In the genomic region with DNA sequence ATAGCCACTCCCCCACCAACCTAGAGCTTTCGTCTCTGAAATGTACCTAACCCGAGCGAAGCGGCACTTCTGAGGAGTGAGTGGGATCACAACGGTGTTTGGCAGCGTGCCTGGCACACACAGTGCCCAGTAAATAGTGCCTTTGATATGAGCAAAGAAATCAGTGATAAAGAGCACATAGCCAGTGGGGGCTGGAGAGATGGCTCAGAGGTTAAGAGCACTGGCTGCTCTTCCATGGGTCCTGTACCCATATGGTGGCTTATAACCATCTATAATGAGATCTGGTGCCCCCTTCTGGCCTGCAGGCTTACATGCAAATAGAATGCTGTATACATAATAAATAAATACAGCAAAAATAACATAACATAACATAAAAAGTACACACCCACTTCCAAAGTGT, we compare ENCODE assay signal across 9 mouse cellular contexts. TPM values are rescaled to one million over a fixed set of nuclear protein-coding genes. Genes with fewer than 3 reads are reported as not detected.
A peak's percentile ranks its signal among the peaks of the same experiment; 100 is the strongest.
DNase-seq lines count a peak whose midpoint lies in the region; ATAC-seq lines count a peak whose summit lies in the region.
"Had no signal": no experiment of that assay in that cellular context is flagged by ENCODE, and none has a peak within 500 bp of the region (broad histone marks: within the 10 kb centered on the region; RNA-seq: fewer than 3 reads in every experiment).

No protein-coding gene starts in this region.

- H3K9ac ChIP-seq in forebrain, embryonic 13.5 days, result no peak overlapping the region
- H3K9ac ChIP-seq in midbrain, embryonic 16.5 days (ENCODE audit: low read depth, low read length), result no peak overlapping the region
- H3K9ac ChIP-seq: midbrain, embryonic 12.5 days had no signal

- no peaks in the 10 kb centered on the region for H3K36me3 ChIP-seq in forebrain, embryonic 10.5 days (replicated peaks)
- no peaks in the 10 kb centered on the region for H3K36me3 ChIP-seq in forebrain, embryonic 13.5 days (ENCODE audit: poor library complexity, severe bottlenecking)
- no peaks in the 10 kb centered on the region for H3K36me3 ChIP-seq in midbrain, embryonic 10.5 days
- H3K36me3 ChIP-seq in midbrain, embryonic 16.5 days (ENCODE audit: control insufficient read depth, insufficient read depth, low read length), result no peaks in the 10 kb centered on the region
- H3K36me3 ChIP-seq: midbrain, embryonic 12.5 days had no signal

- ATAC-seq in forebrain, embryonic 13.5 days, result no peak
- no peak for ATAC-seq in midbrain, embryonic 16.5 days

- no peaks in the 10 kb centered on the region for H3K9me3 ChIP-seq in forebrain, embryonic 10.5 days
- H3K9me3 ChIP-seq in forebrain, embryonic 13.5 days (replicated peaks), result no peaks in the 10 kb centered on the region
- no peaks in the 10 kb centered on the region for H3K9me3 ChIP-seq in midbrain, embryonic 10.5 days (replicated peaks)
- H3K9me3 ChIP-seq in midbrain, embryonic 16.5 days (replicated peaks; ENCODE audit: control insufficient read depth, low read length, poor library complexity, severe bottlenecking), result no peaks in the 10 kb centered on the region
- H3K9me3 ChIP-seq: midbrain, embryonic 12.5 days had no signal

- peak; percentile 51 for DNase-seq in forebrain, embryonic 10.5 days (ENCODE audit: extremely low spot score, low spot score)
- DNase-seq in midbrain, embryonic 10.5 days (ENCODE audit: low spot score), result peak; percentile 62
- DNase-seq in cerebellum, postnatal 14 days, result peak; percentile 24 to 47
- peak; percentile 29 to 67 for DNase-seq in kidney, postnatal 36 days
- DNase-seq in retina, embryonic 14.5 days (ENCODE audit: low spot score), result peak; percentile 54
- DNase-seq in frontal cortex, postnatal 36 days (ENCODE audit: low spot score in 2 of 2), result no peak

- H3K27me3 ChIP-seq in forebrain, embryonic 10.5 days (ENCODE audit: poor library complexity, severe bottlenecking), result peaks cover 27% of the 10 kb centered on the region
- H3K27me3 ChIP-seq in forebrain, embryonic 13.5 days, result peaks cover 4% of the 10 kb centered on the region; the same call in 1 of the 2 replicates
- peaks cover 25% of the 10 kb centered on the region for H3K27me3 ChIP-seq in midbrain, embryonic 10.5 days (ENCODE audit: low read depth, poor library complexity, severe bottlenecking)
- H3K27me3 ChIP-seq in midbrain, embryonic 16.5 days (ENCODE audit: control insufficient read depth, insufficient read depth, low read depth, low read length), result no peaks in the 10 kb centered on the region

- peaks cover 56% of the 10 kb centered on the region for H3K4me1 ChIP-seq in forebrain, embryonic 10.5 days
- peaks cover 34% of the 10 kb centered on the region for H3K4me1 ChIP-seq in forebrain, embryonic 13.5 days
- peaks cover 37% of the 10 kb centered on the region for H3K4me1 ChIP-seq in midbrain, embryonic 10.5 days
- peaks cover 23% of the 10 kb centered on the region for H3K4me1 ChIP-seq in midbrain, embryonic 16.5 days (ENCODE audit: control insufficient read depth, insufficient read depth, low read length)

- no peak overlapping the region for H3K27ac ChIP-seq in forebrain, embryonic 10.5 days
- H3K27ac ChIP-seq in forebrain, embryonic 13.5 days, result no peak overlapping the region
- H3K27ac ChIP-seq in midbrain, embryonic 10.5 days (replicated peaks), result no peak overlapping the region
- no peak overlapping the region for H3K27ac ChIP-seq in midbrain, embryonic 16.5 days (ENCODE audit: low read length)
- H3K27ac ChIP-seq: midbrain, embryonic 12.5 days had no signal

- no peak overlapping the region for H3K4me2 ChIP-seq in forebrain, embryonic 13.5 days
- no peak overlapping the region for H3K4me2 ChIP-seq in midbrain, embryonic 16.5 days (ENCODE audit: low read length)

- WGBS in forebrain, embryonic 10.5 days, result 64% methylated on average over 6 of the region's 6 CpGs
- WGBS in forebrain, embryonic 13.5 days, result 65% methylated on average over 6 of the region's 6 CpGs
- 63% methylated on average over 6 of the region's 6 CpGs for WGBS in midbrain, embryonic 10.5 days
- WGBS in midbrain, embryonic 16.5 days, result 58% methylated on average over 6 of the region's 6 CpGs

- H3K4me3 ChIP-seq in forebrain, embryonic 10.5 days, result no peak overlapping the region
- H3K4me3 ChIP-seq in forebrain, embryonic 13.5 days, result no peak overlapping the region
- H3K4me3 ChIP-seq in midbrain, embryonic 10.5 days, result no peak overlapping the region
- H3K4me3 ChIP-seq in midbrain, embryonic 16.5 days (ENCODE audit: low read depth, low read length), result no peak overlapping the region
- H3K4me3 ChIP-seq: midbrain, embryonic 12.5 days had no signal

RNA-seq across cellular contexts. Expression of gene Arl4c, which starts 3.0 kb away (rescaled TPM):
- 21.8 and 22.3 TPM in 2 replicates for polyA plus RNA-seq in forebrain, embryonic 10.5 days (2016; fragmentation: Nextera tagmentation; extraction: Ambion mirVana)
- polyA plus RNA-seq in forebrain, embryonic 13.5 days (2015; fragmentation: Nextera tagmentation; extraction: Ambion mirVana), result 25.3 and 28.7 TPM in 2 replicates
- 18.6 and 22.4 TPM in 2 replicates for polyA plus RNA-seq in midbrain, embryonic 10.5 days (2016; fragmentation: Nextera tagmentation; extraction: Ambion mirVana)
- 54.6 and 55.0 TPM in 2 replicates for polyA plus RNA-seq in midbrain, embryonic 16.5 days (2015; fragmentation: Nextera tagmentation; extraction: Ambion mirVana)

Comparison
In these comparisons a context has a peak if more than half of its experiments do, and no peak if none do; other contexts are left out.
1. DNase-seq: peak in forebrain, embryonic 10.5 days (single experiment), midbrain, embryonic 10.5 days (single experiment), cerebellum, postnatal 14 days (2 of 2), kidney, postnatal 36 days (2 of 2) and retina, embryonic 14.5 days (single experiment); none in frontal cortex, postnatal 36 days (0 of 2).